Mouse (Mus musculus) thymus, adult 2 months (tissue): ENCODE results near the gene Cdh13. TPM values are rescaled to one million over a fixed set of nuclear protein-coding genes. Genes with fewer than 3 reads are reported as not detected.

Source experiments
- DNase-seq: peaks from one replicate; pipeline ENCODE4 v3.0.0; 2021
- H3K27ac ChIP-seq: fragments of 200-500 bp; 2 replicates; pipeline ENCODE4 v1.5.1; 2012; ENCODE audit warnings: low read length, control low read depth; ENCODE audit not compliant: control insufficient read depth, insufficient read depth
- H3K27me3 ChIP-seq: fragments of 200-500 bp; 2 replicates; pipeline ENCODE4 v1.6.1; 2012; ENCODE audit warnings: mild to moderate bottlenecking, low read length, moderate library complexity, mixed read lengths; ENCODE audit not compliant: control insufficient read depth, insufficient read depth
- H3K36me3 ChIP-seq: fragments of 200-500 bp; 2 replicates; pipeline ENCODE4 v1.6.1; 2012; ENCODE audit warnings: mild to moderate bottlenecking, low read length, moderate library complexity; ENCODE audit not compliant: control insufficient read depth, insufficient read depth
- H3K4me1 ChIP-seq: fragments of 200-500 bp; replicated peaks from 2 replicates; pipeline ENCODE4 v1.6.1; 2012; ENCODE audit warnings: low read length; ENCODE audit not compliant: control insufficient read depth, insufficient read depth
- H3K4me3 ChIP-seq: fragments of 200-500 bp; 2 replicates; pipeline ENCODE4 v1.5.1; 2012; ENCODE audit warnings: mild to moderate bottlenecking, low read length, control low read depth, moderate library complexity; ENCODE audit not compliant: control insufficient read depth, insufficient read depth
- CTCF ChIP-seq: fragments of 200-500 bp; IDR thresholded peaks from 2 replicates; pipeline ENCODE4 v1.5.1; 2012; ENCODE audit warnings: mild to moderate bottlenecking, control low read depth, low read length, moderate library complexity, borderline replicate concordance; ENCODE audit not compliant: control insufficient read depth, poor library complexity, insufficient read depth; ENCODE audit errors: extremely low read depth
- POLR2A ChIP-seq: fragments of 200-500 bp; IDR thresholded peaks from 2 replicates; pipeline ENCODE4 v1.6.1; 2012; ENCODE audit warnings: mild to moderate bottlenecking, low read length, control low read depth, moderate library complexity; ENCODE audit not compliant: control insufficient read depth, poor library complexity, insufficient read depth; ENCODE audit errors: extremely low read depth
- WGBS: fragments of 180-500 bp; shearing (Covaris S2); methylation state at CpG from one replicate; pipeline ENCODE4 v1.1.7; 2018; 5-methylcytosine and 5-hydroxymethylcytosine counted together
- polyA plus RNA-seq: library from polyadenylated mRNA; depleted of rRNA; stranded (reverse); fragments of >200 nt; gene quantifications from 2 replicates; pipeline ENCODE4 v1.2.3, GENCODE M21; 2012

The Cdh13 gene
- polyA plus RNA-seq, 1 experiment, result 12.5 TPM

DNA sequence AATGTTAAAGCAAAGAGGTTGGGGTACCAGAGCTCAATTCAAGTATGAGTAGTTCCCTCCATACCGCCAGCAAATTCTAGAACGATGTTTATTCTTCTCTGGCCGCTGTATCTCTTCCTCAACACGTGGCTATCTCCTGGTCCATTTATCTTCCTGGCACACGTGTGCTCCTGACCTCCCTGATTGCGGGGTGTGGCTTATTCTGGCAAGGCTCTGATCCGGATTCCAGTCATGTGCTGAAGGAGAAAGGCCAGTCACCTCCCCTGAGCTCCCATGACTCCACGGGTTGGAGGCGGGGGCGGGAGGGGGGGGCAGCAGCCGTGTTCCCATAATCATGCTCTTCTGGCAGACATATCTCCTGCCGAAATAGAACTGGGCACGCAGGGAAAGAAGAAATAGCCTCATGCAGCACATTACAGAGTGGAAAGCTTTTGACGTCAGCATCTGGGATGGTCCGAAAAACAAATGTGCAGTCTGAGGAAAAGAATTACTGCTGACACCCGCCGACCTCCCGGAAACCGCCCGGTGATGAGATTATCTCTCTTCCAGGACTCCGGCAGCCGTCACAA, 417.9 kb downstream of the Cdh13 start:
- WGBS, result 90% methylated on average over 22 of the region's 22 CpGs
- Histone ChIP-seq H3K27ac (no peak overlapping the region), H3K27me3 (no peaks in the 10 kb centered on the region), H3K4me3 (no peak overlapping the region), H3K36me3 (no peaks in the 10 kb centered on the region), H3K4me1 (no peaks in the 10 kb centered on the region)
- TF ChIP-seq POLR2A, result no peak
- no peak for TF ChIP-seq CTCF
- no peak for DNase-seq

DNA sequence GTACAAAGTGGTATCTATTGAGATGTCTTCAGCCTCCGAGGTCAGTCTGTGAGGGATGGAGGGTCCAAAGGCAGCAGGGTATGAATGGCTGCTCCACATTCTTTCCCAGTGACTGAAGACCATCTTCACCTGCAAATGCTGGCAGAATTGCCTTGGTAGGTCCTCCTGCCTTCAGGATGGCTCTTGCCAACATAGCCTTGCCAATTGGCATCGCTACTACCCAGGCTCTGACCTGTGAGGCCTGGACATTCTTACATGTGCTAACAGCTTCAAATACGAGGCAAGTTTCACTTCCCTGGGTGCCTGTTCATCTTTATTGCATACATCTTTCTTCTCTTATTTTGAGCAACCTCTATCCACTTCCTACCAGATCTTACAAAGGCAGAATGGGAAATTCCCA, 425.8 kb downstream of the Cdh13 start:
- WGBS, result 84% methylated on average over 3 of the region's 3 CpGs
- no peak for TF ChIP-seq CTCF
- no peak for TF ChIP-seq POLR2A
- no peak for DNase-seq
- Histone ChIP-seq H3K27ac (no peak overlapping the region), H3K4me1 (no peaks in the 10 kb centered on the region), H3K36me3 (no peaks in the 10 kb centered on the region), H3K27me3 (no peaks in the 10 kb centered on the region), H3K4me3 (no peak overlapping the region)

DNA sequence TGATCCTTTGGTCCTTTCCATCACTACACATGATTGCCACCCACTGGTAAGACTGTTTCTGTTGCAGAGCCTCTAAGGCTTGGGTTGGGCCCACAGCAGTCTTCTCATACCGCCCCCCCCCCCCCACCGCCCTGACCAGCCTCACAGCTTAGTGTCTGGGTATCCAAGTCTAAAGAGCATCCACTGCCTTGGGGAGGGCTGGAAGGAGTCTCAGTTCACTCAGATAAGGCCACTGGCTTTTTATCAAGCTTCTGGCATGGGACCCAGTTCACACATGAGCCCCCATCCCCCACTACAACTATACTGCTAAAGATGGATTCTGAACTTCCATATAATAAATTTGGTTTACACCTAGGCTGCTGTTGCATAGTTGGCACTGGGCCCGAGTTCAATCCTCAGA, 428.1 kb downstream of the Cdh13 start:
- no peak for TF ChIP-seq POLR2A
- TF ChIP-seq CTCF, result no peak
- Histone ChIP-seq H3K4me1 (no peaks in the 10 kb centered on the region), H3K4me3 (no peak overlapping the region), H3K36me3 (no peaks in the 10 kb centered on the region), H3K27me3 (no peaks in the 10 kb centered on the region), H3K27ac (no peak overlapping the region)
- 93% methylated on average over 3 of the region's 3 CpGs for WGBS
- no peak for DNase-seq

DNA sequence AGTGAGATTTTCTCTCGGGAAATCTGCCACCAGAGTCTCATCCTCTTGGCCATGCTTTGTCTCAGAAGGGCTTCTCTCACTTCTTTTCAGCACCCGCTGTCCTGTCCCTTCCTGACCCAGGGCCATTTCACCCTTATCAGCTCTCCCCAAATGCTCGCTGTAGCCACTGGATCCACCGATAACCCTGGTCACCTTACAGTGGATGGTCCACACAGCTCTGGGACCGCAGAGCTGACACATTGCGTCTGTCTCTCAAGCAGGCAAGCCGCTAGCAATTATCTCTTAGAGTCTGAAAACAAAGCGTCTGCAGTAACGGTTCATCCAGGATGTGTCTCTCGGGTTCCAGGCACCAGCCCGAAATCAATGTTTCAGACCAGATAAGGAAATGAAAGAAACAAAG, 429.6 kb downstream of the Cdh13 start:
- 36% methylated on average over 11 of the region's 11 CpGs for WGBS
- no peak for DNase-seq

DNA sequence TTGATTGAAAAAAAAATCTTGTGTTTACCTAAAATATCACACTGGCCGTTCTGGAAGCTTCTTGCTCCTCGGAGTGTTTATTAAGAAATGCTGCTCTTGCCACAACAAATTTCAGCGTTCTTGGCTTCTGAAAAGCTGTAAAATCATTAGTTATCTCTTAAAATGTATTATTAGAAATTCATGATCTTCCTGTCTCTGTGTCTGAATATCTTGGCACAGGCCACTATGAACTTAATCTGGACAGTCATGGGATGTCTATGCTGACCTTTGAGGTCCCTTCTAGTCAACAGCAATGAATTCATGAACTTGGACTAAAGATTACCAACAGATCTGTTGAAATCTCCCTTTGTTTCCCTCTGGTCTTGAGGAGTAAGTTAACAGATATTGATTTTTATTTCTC, 430.1 kb downstream of the Cdh13 start:
- H3K4me1 ChIP-seq, result no peaks in the 10 kb centered on the region
- DNase-seq, result no peak
- WGBS, result 83% methylated on average over 3 of the region's 3 CpGs
- no peak overlapping the region for H3K4me3 ChIP-seq
- no peak overlapping the region for H3K27ac ChIP-seq
- no peaks in the 10 kb centered on the region for H3K36me3 ChIP-seq
- no peaks in the 10 kb centered on the region for H3K27me3 ChIP-seq
- TF ChIP-seq CTCF (no peak), POLR2A (no peak)

More for the DNA sequence above, 429.6 kb downstream of the Cdh13 start:
- Histone ChIP-seq H3K36me3 (no peaks in the 10 kb centered on the region), H3K27ac (no peak overlapping the region), H3K4me3 (no peak overlapping the region), H3K4me1 (no peaks in the 10 kb centered on the region), H3K27me3 (no peaks in the 10 kb centered on the region)
- no peak for TF ChIP-seq CTCF
- no peak for TF ChIP-seq POLR2A

DNA sequence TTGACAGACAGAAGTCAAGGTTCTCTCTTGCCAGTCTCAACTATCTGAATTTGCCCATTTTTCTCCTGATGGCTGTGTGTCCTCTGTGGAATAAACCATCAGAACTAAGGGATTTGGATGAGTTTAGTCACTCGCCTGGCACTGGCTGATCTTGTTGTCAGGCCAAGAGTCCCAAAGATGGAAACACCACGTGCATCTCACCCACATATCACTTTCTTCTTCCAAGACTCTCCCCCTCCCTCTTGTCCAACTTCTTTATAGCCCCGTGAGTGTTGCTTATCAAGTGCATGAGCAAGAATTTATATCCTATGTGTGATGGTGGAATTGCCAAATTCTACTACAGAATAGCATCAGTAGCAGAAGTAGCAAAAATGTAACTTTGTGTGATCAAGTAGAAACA, 439.4 kb downstream of the Cdh13 start:
- Histone ChIP-seq H3K27me3 (no peaks in the 10 kb centered on the region), H3K36me3 (no peaks in the 10 kb centered on the region), H3K27ac (no peak overlapping the region), H3K4me3 (no peak overlapping the region), H3K4me1 (no peaks in the 10 kb centered on the region)
- DNase-seq, result no peak
- TF ChIP-seq POLR2A (no peak), CTCF (no peak)
- WGBS, result 88% methylated on average over 3 of the region's 3 CpGs

DNA sequence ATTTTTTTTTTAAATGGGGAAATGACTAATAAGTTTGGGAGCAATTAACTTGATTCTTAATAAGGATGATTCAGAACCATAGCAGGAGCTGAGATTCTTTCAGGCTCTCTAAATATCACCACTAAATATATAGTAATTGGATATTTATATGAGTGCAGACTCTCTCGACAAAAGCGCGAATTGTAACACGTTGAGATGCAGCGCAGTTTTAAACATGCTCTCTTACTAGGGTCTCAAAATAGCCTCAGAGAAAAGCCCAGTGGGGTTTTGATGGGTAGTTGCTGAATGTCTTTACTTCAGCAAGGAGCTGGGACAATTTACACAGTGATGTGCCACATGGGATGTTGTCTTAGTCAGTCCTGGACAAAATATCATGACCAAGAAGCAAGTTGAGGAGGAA, 442.1 kb downstream of the Cdh13 start:
- no peaks in the 10 kb centered on the region for H3K4me1 ChIP-seq
- WGBS, result 92% methylated on average over 5 of the region's 5 CpGs
- no peak for TF ChIP-seq CTCF

DNA sequence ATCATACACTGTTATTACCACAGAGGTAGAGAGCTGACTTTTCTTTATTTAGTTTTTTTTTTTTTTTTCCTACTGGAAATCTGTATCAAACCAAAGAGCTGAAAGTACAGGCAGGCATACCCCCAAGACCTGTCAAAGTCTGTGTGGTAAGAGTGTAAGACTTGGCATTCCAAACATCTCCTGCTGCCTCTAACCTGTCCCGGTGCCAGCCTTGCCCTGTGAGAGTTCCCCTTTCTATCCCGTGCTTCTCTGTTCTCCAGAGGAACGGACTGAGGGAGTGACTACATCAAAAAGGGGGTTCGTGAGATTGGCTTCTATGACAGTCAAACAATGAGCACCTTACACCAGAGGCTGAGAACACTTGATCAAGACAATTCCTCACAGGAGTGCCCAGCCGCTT, 458.2 kb downstream of the Cdh13 start:
- Histone ChIP-seq H3K36me3 (no peaks in the 10 kb centered on the region), H3K27ac (no peak overlapping the region), H3K4me1 (no peaks in the 10 kb centered on the region), H3K4me3 (no peak overlapping the region), H3K27me3 (no peaks in the 10 kb centered on the region)
- no peak for DNase-seq
- TF ChIP-seq CTCF (no peak), POLR2A (no peak)
- 86% methylated on average over 5 of the region's 5 CpGs for WGBS

More for the DNA sequence above, 442.1 kb downstream of the Cdh13 start:
- no peak overlapping the region for H3K4me3 ChIP-seq
- no peak overlapping the region for H3K27ac ChIP-seq
- H3K27me3 ChIP-seq, result no peaks in the 10 kb centered on the region
- DNase-seq, result no peak
- no peaks in the 10 kb centered on the region for H3K36me3 ChIP-seq
